Mouse (Mus musculus): ENCODE data around the gene Cnr1. TPM values are rescaled to one million over a fixed set of nuclear protein-coding genes. Genes with fewer than 3 reads are reported as not detected.

The Cnr1 gene
- 0.10 and 0.12 TPM in 2 replicates for polyA plus RNA-seq (2015; fragmentation: Nextera tagmentation; extraction: Ambion mirVana)

DNA sequence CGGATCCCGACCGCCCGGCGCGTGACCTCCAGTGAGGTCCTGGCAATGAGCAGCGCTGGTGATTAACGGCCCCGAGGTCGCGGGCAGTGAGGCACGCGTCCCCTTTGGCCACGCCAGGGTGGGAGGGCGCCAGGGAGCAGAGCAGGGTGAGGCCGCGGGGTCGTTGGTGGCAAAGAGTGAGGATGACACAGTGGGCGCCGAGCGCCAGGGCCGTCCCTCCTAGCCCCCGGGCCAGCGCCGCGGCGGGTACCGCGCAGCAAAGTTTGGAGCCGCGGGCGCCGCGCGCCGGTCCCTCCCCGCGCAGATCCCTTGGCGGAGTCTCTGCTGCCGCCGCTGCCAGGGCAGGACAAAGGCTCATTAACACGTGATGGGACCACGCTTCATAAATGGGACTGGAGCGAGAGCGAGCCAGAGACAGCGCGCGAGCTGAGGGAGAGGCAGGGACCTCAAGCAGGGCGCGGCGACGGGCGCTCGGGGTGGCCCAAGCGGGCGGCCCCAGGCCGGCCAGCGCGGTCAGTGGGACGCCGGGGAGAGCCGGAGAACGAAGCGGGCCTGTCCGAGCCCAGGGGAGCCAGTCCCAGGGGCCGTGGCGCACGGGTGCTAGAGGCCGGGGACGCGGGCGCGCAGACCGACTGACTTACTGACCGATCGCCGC, at the start of gene Cnr1:
Gene Cnr1 (plus strand): TSS at position 360 of the 655 bp plus-strand sequence.
- Histone ChIP-seq H3K4me1 (ENCODE audit: control insufficient read depth, insufficient read depth, low read length) (peaks cover 4% of the 10 kb centered on the region), H3K27ac (ENCODE audit: low read length) (no peak within 1 kb of the TSS), H3K27me3 (ENCODE audit: control insufficient read depth, insufficient read depth, low read length) (peaks cover 54% of the 10 kb centered on the region), H3K9ac (ENCODE audit: low read length) (peak within 1 kb of the TSS; percentile 70), H3K9me3 (replicated peaks; ENCODE audit: control insufficient read depth, low read length) (no peaks in the 10 kb centered on the region), H3K36me3 (ENCODE audit: control insufficient read depth, insufficient read depth) (no peaks in the 10 kb centered on the region), H3K4me2 (ENCODE audit: low read depth, low read length) (peak within 1 kb of the TSS; percentile 99), H3K4me3 (ENCODE audit: low read length) (peak within 1 kb of the TSS; percentile 56)
- 1% methylated on average over 70 of the region's 77 CpGs for whole genome bisulfite sequencing
- ATAC-seq (replicated peaks; ENCODE audit: extremely low read depth, insufficient read depth, low FRiP score): peak; percentile 85

DNA sequence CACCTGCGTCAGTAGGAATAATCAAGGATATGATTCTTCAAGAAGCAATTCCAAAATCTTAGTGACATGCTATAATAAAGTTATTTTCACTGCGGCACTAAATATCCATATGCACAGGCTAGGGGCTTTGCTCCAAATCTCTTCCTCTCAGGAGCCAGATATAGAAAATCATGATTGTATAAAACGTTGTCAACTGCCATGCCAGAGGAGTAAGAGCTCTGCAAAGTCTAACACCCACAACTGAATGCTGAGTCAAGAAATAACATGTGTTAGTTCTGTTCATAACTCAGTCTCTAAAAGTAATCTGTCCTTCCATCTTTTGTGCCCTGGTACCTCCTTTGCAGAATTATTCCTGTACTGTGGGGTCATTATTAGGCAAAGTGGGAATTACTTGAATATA, 44.4 kb upstream of the Cnr1 start:
- H3K9ac ChIP-seq (ENCODE audit: low read length): no peak overlapping the region
- H3K4me1 ChIP-seq (ENCODE audit: control insufficient read depth, insufficient read depth, low read length): no peaks in the 10 kb centered on the region
- no peaks in the 10 kb centered on the region for H3K36me3 ChIP-seq (ENCODE audit: control insufficient read depth, insufficient read depth)
- no peaks in the 10 kb centered on the region for H3K27me3 ChIP-seq (ENCODE audit: control insufficient read depth, insufficient read depth, low read length)
- 80% methylated on average over 3 of the region's 3 CpGs for WGBS
- H3K9me3 ChIP-seq (replicated peaks; ENCODE audit: control insufficient read depth, low read length): peaks cover 6% of the 10 kb centered on the region
- H3K4me2 ChIP-seq (ENCODE audit: low read depth, low read length): no peak overlapping the region
- no peak for ATAC-seq (replicated peaks; ENCODE audit: extremely low read depth, insufficient read depth, low FRiP score)
- no peak overlapping the region for H3K4me3 ChIP-seq (ENCODE audit: low read length)
- no peak overlapping the region for H3K27ac ChIP-seq (ENCODE audit: low read length)

DNA sequence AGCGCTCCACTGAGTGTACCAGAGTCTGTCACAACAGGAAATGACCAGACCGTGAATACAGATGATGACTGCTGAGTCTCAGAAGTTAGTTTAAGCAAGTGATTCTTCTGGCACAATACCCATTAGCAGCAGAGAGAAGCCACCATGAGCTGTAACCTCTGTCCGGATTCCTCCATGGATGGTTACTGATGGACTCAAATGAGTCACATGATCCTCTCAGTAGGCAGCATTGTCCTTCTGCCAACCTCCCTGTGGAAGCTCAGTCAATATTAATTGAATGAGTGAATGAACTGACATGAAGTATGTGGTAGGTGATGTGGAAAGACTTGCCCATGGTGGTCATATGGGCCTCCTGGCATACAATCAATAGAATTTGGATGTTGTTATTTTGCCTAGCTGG, 38.4 kb upstream of the Cnr1 start:
- Histone ChIP-seq H3K27me3 (ENCODE audit: control insufficient read depth, insufficient read depth, low read length) (no peaks in the 10 kb centered on the region), H3K27ac (ENCODE audit: low read length) (no peak overlapping the region), H3K4me1 (ENCODE audit: control insufficient read depth, insufficient read depth, low read length) (no peaks in the 10 kb centered on the region), H3K36me3 (ENCODE audit: control insufficient read depth, insufficient read depth) (no peaks in the 10 kb centered on the region), H3K9ac (ENCODE audit: low read length) (no peak overlapping the region), H3K4me3 (ENCODE audit: low read length) (no peak overlapping the region), H3K9me3 (replicated peaks; ENCODE audit: control insufficient read depth, low read length) (peaks cover 6% of the 10 kb centered on the region), H3K4me2 (ENCODE audit: low read depth, low read length) (no peak overlapping the region)
- no peak for ATAC-seq (replicated peaks; ENCODE audit: extremely low read depth, insufficient read depth, low FRiP score)
- WGBS: 80% methylated on average over 3 of the region's 3 CpGs

DNA sequence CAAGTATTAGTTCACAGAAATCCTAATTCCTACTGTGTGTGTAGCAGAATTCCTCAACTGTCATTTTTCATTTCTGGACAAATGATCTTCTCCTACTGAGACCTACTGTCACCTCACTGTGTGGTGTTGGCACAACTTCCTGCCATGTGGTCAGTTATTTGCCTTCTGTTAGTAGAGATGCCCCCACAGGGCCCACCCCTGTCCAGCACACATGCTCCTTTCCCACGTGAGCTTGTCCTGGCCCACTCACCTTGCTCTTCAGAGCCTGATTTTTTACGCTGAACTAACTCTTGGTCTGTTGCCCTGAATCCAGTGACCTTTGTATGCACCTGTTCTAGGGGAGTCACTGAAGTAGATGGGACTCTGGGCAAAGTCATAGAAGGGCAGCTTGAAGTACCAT, 34.4 kb upstream of the Cnr1 start:
- Histone ChIP-seq H3K36me3 (ENCODE audit: control insufficient read depth, insufficient read depth) (no peaks in the 10 kb centered on the region), H3K4me1 (ENCODE audit: control insufficient read depth, insufficient read depth, low read length) (no peaks in the 10 kb centered on the region), H3K9me3 (replicated peaks; ENCODE audit: control insufficient read depth, low read length) (no peaks in the 10 kb centered on the region), H3K4me2 (ENCODE audit: low read depth, low read length) (no peak overlapping the region), H3K27ac (ENCODE audit: low read length) (no peak overlapping the region), H3K27me3 (ENCODE audit: control insufficient read depth, insufficient read depth, low read length) (no peaks in the 10 kb centered on the region), H3K9ac (ENCODE audit: low read length) (no peak overlapping the region), H3K4me3 (ENCODE audit: low read length) (no peak overlapping the region)
- ATAC-seq (replicated peaks; ENCODE audit: extremely low read depth, insufficient read depth, low FRiP score): no peak
- 80% methylated on average over 2 of the region's 2 CpGs for WGBS

DNA sequence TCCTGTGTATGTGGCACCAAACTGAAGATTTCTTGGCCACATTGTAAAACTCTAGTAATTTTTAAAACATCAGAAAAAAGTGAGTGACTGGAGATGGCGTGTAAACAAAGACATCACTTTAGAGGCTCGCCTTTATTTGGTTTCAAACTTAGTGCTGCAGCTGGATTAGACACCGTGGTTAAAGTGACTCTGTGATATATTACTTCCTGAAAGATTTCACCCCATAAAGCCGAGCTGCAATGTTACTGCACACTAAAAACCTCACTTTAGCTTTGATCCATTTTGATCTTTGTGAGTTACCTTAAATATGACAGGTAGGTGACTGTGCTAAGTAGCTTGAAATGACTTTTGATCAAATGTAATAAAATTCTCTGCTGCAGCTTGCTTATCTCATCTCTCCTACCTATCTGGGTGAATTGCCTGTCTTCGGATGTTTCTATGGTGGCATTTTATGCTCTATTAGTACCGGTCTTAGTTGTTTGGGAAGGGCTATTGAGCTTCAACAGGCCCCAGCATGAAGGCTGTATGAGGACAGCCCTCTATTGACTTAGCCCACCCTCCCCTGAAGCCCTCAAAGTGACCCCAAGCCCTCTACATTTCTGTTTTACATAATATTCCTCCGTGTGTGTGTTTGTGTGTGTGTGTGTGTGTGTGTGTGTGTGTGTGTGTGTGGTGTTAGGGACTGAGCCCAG, 32.1 kb upstream of the Cnr1 start:
- Histone ChIP-seq H3K9ac (ENCODE audit: low read length) (no peak overlapping the region), H3K4me3 (ENCODE audit: low read length) (no peak overlapping the region), H3K36me3 (ENCODE audit: control insufficient read depth, insufficient read depth) (no peaks in the 10 kb centered on the region), H3K4me1 (ENCODE audit: control insufficient read depth, insufficient read depth, low read length) (no peaks in the 10 kb centered on the region), H3K9me3 (replicated peaks; ENCODE audit: control insufficient read depth, low read length) (no peaks in the 10 kb centered on the region), H3K27ac (ENCODE audit: low read length) (no peak overlapping the region), H3K4me2 (ENCODE audit: low read depth, low read length) (no peak overlapping the region), H3K27me3 (ENCODE audit: control insufficient read depth, insufficient read depth, low read length) (no peaks in the 10 kb centered on the region)
- 51% methylated on average over 7 of the region's 7 CpGs for WGBS
- ATAC-seq (replicated peaks; ENCODE audit: extremely low read depth, insufficient read depth, low FRiP score): no peak

DNA sequence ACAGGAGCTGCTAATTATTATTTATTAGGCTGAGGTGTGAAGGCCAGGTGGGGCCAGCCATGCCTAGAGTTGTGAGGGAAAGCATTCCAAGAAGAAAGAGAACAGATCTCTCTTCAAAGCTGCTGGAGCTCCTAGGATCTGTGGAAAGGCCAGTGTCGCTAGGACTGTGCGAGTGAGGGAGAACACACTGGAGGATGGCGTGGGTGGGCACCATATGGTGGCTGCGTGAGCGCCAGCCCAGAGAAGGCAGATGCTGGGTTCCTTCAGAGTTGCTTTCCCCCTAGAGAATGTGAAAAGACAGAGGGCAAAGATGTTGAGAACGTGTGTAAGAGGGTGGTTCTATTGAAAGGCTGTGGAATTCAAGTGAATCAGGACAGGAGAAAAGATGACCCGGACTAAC, 30.6 kb upstream of the Cnr1 start:
- H3K4me1 ChIP-seq (ENCODE audit: control insufficient read depth, insufficient read depth, low read length): no peaks in the 10 kb centered on the region
- WGBS: 69% methylated on average over 7 of the region's 7 CpGs
- H3K9me3 ChIP-seq (replicated peaks; ENCODE audit: control insufficient read depth, low read length): no peaks in the 10 kb centered on the region
- H3K36me3 ChIP-seq (ENCODE audit: control insufficient read depth, insufficient read depth): no peaks in the 10 kb centered on the region
- no peak overlapping the region for H3K27ac ChIP-seq (ENCODE audit: low read length)
- H3K9ac ChIP-seq (ENCODE audit: low read length): no peak overlapping the region
- no peak overlapping the region for H3K4me2 ChIP-seq (ENCODE audit: low read depth, low read length)
- no peak overlapping the region for H3K4me3 ChIP-seq (ENCODE audit: low read length)
- no peaks in the 10 kb centered on the region for H3K27me3 ChIP-seq (ENCODE audit: control insufficient read depth, insufficient read depth, low read length)
- ATAC-seq (replicated peaks; ENCODE audit: extremely low read depth, insufficient read depth, low FRiP score): no peak

DNA sequence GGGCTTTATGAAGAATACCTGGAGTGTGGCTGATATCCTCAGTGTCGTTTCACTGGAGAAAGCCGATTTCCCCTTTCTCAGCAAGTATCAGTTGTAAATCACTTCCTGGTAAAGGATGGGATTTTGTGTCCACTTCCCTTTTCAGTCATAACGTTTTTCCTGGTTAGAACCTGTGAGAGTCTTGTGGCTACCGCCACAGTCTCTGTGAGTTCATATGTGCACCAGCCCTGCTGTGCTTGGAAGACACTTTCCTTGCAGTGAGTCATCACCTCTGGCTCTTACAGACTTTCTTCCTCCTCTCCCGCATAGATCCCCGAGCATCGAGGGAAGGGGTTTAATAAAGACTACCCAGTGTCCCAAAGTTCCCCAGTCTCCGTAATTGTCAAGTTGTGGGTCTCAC, 29.3 kb upstream of the Cnr1 start:
- H3K4me3 ChIP-seq (ENCODE audit: low read length): no peak overlapping the region
- ATAC-seq (replicated peaks; ENCODE audit: extremely low read depth, insufficient read depth, low FRiP score): no peak
- no peak overlapping the region for H3K27ac ChIP-seq (ENCODE audit: low read length)
- H3K4me2 ChIP-seq (ENCODE audit: low read depth, low read length): no peak overlapping the region
- no peaks in the 10 kb centered on the region for H3K9me3 ChIP-seq (replicated peaks; ENCODE audit: control insufficient read depth, low read length)
- H3K9ac ChIP-seq (ENCODE audit: low read length): no peak overlapping the region
- WGBS: 59% methylated on average over 8 of the region's 8 CpGs
- no peaks in the 10 kb centered on the region for H3K27me3 ChIP-seq (ENCODE audit: control insufficient read depth, insufficient read depth, low read length)
- no peaks in the 10 kb centered on the region for H3K36me3 ChIP-seq (ENCODE audit: control insufficient read depth, insufficient read depth)
- H3K4me1 ChIP-seq (ENCODE audit: control insufficient read depth, insufficient read depth, low read length): no peaks in the 10 kb centered on the region

DNA sequence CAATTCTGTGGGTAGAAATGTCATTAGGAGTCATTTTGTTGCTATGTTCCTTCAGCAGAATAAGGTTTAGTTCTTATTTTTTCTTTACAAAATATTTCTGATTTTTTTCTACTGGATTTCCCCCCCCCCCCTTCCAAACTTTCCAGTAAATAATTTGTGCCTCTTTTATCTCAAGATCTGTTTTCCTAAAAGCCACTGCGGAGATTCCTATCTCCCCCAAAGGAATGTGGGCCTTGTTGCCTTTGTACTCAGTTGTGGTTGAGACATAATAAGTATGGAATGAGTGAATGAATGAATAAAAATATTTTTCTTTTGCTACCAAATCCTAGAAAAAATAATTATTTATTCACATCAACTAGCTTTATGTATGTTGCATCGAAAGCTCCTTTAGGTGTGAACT, 28.9 kb upstream of the Cnr1 start:
- no peak overlapping the region for H3K9ac ChIP-seq (ENCODE audit: low read length)
- 87% methylated on average over 2 of the region's 2 CpGs for WGBS
- H3K4me2 ChIP-seq (ENCODE audit: low read depth, low read length): no peak overlapping the region
- no peaks in the 10 kb centered on the region for H3K9me3 ChIP-seq (replicated peaks; ENCODE audit: control insufficient read depth, low read length)
- H3K4me1 ChIP-seq (ENCODE audit: control insufficient read depth, insufficient read depth, low read length): no peaks in the 10 kb centered on the region
- no peaks in the 10 kb centered on the region for H3K36me3 ChIP-seq (ENCODE audit: control insufficient read depth, insufficient read depth)
- no peak overlapping the region for H3K27ac ChIP-seq (ENCODE audit: low read length)
- no peak for ATAC-seq (replicated peaks; ENCODE audit: extremely low read depth, insufficient read depth, low FRiP score)
- no peak overlapping the region for H3K4me3 ChIP-seq (ENCODE audit: low read length)
- H3K27me3 ChIP-seq (ENCODE audit: control insufficient read depth, insufficient read depth, low read length): no peaks in the 10 kb centered on the region

DNA sequence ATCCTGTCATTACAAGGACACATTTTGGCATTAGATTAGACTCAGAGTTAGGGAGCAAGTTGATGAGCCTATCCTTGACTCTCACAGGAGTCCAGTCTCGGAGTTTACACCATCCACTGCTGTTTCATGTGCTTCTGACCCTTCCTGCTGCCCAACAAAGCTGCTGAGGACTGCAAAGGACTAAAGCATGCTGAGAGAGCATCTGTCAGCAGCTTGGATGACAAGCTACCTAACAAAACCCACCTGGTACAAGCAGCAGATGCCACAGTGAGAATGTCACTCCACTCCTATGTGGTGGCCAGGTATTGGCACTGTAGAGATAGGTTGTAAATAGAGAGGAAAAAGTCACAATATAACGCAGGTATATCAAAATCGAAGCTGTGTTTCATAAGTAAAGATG, 22.7 kb upstream of the Cnr1 start:
- Histone ChIP-seq H3K4me2 (ENCODE audit: low read depth, low read length) (no peak overlapping the region), H3K27me3 (ENCODE audit: control insufficient read depth, insufficient read depth, low read length) (no peaks in the 10 kb centered on the region), H3K9me3 (replicated peaks; ENCODE audit: control insufficient read depth, low read length) (no peaks in the 10 kb centered on the region; the same call in 1 of the 2 replicates), H3K9ac (ENCODE audit: low read length) (no peak overlapping the region), H3K27ac (ENCODE audit: low read length) (no peak overlapping the region), H3K4me1 (ENCODE audit: control insufficient read depth, insufficient read depth, low read length) (no peaks in the 10 kb centered on the region), H3K36me3 (ENCODE audit: control insufficient read depth, insufficient read depth) (no peaks in the 10 kb centered on the region), H3K4me3 (ENCODE audit: low read length) (no peak overlapping the region)
- ATAC-seq (replicated peaks; ENCODE audit: extremely low read depth, insufficient read depth, low FRiP score): no peak
- WGBS: 81% methylated on average over 3 of the region's 3 CpGs

Data from heart, embryonic 16.5 days (tissue).